Mouse (Mus musculus): ENCODE measurements around the gene Cks1brt.
"Not testable (repeated sequence)": the region's sequence is repeated elsewhere in the genome, so short reads cannot be mapped to it uniquely, and the experiment has no call there.

Cks1brt gene

GRCm38 (mm10) chr8:85151624-85152023 is at the start of gene Cks1brt:
TSS of gene Cks1brt (plus strand) at chr8:85151924.
- no peak for DNase-seq (ENCODE audit: low read depth, low spot score)

- DNase-seq (ENCODE audit: low read depth, low spot score) = no peak
These were observed 38.5 kb upstream of the Cks1brt start for GRCm38 (mm10) chr8:85113241-85113640.

GRCm38 (mm10) chr8:85115501-85115900 is 36.2 kb upstream of the Cks1brt start:
- no peak for DNase-seq (ENCODE audit: low read depth, low spot score)

GRCm38 (mm10) chr8:85116984-85117383 is 34.7 kb upstream of the Cks1brt start:
- DNase-seq (ENCODE audit: low read depth, low spot score) = no peak

- peak; percentile 95 for DNase-seq (ENCODE audit: low read depth, low spot score)
These were observed 32.4 kb upstream of the Cks1brt start for GRCm38 (mm10) chr8:85119052-85119981.

GRCm38 (mm10) chr8:85120251-85120650 is 31.5 kb upstream of the Cks1brt start:
- DNase-seq (ENCODE audit: low read depth, low spot score) = not testable (repeated sequence)

- no peak for DNase-seq (ENCODE audit: low read depth, low spot score)
These were observed 28.7 kb upstream of the Cks1brt start, which contains the start of gene Zfp791 for GRCm38 (mm10) chr8:85122995-85123394. TSS of gene Zfp791 (minus strand) at chr8:85123095.

GRCm38 (mm10) chr8:85123691-85124090 is 28.0 kb upstream of the Cks1brt start:
- no peak for DNase-seq (ENCODE audit: low read depth, low spot score)

- no peak for DNase-seq (ENCODE audit: low read depth, low spot score)
These were observed 19.4 kb upstream of the Cks1brt start for GRCm38 (mm10) chr8:85132335-85132734.

- DNase-seq (ENCODE audit: low read depth, low spot score) = not testable (repeated sequence)
These were observed 16.0 kb upstream of the Cks1brt start for GRCm38 (mm10) chr8:85135690-85136089.

GRCm38 (mm10) chr8:85142516-85142915 is 9.2 kb upstream of the Cks1brt start:
- peak; percentile 45 for DNase-seq (ENCODE audit: low read depth, low spot score)

GRCm38 (mm10) chr8:85171291-85171690 is 19.6 kb downstream of the Cks1brt start:
- DNase-seq (ENCODE audit: low read depth, low spot score) = peak; percentile 58

- DNase-seq (ENCODE audit: low read depth, low spot score) = peak; percentile 34
These were observed 24.2 kb downstream of the Cks1brt start for GRCm38 (mm10) chr8:85175892-85176291.

- DNase-seq (ENCODE audit: low read depth, low spot score) = no peak
These were observed 40.6 kb downstream of the Cks1brt start for GRCm38 (mm10) chr8:85192346-85192745.

GRCm38 (mm10) chr8:85220220-85220619 is 68.5 kb downstream of the Cks1brt start:
- peak; percentile 38 for DNase-seq (ENCODE audit: low read depth, low spot score)

- DNase-seq (ENCODE audit: low read depth, low spot score) = peak; percentile 3
These were observed 69.3 kb downstream of the Cks1brt start for GRCm38 (mm10) chr8:85220992-85221391.

All from brain, adult 2 months (tissue).